Mouse (Mus musculus) testis, adult 2 months (tissue): ENCODE measurements around the gene Prok2.

Experiments
- CTCF ChIP-seq: fragments of 200-500 bp; IDR thresholded peaks from 2 replicates; pipeline ENCODE4 v1.5.1; 2012; ENCODE audit warnings: low read depth, mild to moderate bottlenecking, inconsistent platforms, low read length, moderate library complexity; ENCODE audit not compliant: control insufficient read depth, insufficient read depth, insufficient replicate concordance
- POLR2A ChIP-seq: fragments of 200-500 bp; IDR thresholded peaks from 2 replicates; pipeline ENCODE4 v1.6.1; 2012; ENCODE audit warnings: low read depth, mild to moderate bottlenecking, inconsistent platforms, low read length, moderate library complexity; ENCODE audit not compliant: control insufficient read depth

DNA sequence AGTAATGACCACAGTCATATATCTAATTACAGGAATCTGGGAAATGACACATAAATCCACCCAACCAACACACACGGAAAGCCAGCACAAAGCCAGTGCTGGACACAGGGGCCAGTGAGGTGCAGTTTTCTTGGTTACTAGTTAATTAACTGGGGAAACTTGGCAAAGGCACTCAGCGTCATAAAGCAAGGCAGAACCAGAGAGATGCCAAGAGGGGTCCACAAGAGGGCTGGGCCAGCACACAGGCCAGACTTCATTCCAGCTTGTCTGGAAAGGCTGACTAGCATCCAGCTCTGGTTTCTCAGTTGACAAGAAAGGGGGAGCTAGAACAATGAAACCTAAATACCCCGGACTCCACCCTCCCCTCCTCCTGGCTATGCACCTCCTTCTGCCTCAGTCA lies 25.7 kb downstream of the Prok2 start:
- TF ChIP-seq POLR2A (no peak), CTCF (no peak)
